Mouse (Mus musculus): ENCODE measurements at regions not wholly inside any gene's neighbourhood (a gene's known extent, or its start where the extent isn't known, plus 50 kb on each side); places are given as distances from the start of the nearest gene placed in this dataset.

DNA sequence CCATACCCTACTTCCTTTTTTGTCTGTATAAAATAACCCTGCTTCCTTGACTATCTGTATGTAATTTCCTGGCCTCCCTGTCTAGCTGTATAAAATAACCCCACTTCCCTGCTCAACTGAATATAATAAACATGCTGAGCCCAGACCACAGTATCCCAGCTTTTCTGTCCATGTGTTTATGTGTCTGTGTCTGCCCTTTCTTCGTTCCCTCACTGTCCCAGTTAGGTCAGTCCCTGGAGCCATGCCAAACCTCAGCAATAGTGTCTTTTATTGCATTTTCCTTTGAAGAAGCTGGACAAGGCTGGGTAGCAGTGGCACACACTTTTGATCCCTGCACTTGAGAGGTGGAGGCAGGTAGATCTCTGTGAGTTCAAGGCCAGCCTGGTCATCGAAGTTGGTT, 198.0 kb upstream of the Tac1 start:
- no peak for ATAC-seq (ENCODE audit: insufficient read depth, low read depth)
- no peak overlapping the region for H3K4me2 ChIP-seq (ENCODE audit: low read depth, low read length)
- no peaks in the 10 kb centered on the region for H3K4me1 ChIP-seq (ENCODE audit: control insufficient read depth, insufficient read depth)
- no peak overlapping the region for H3K4me3 ChIP-seq (ENCODE audit: low read depth, low read length)
- no peak overlapping the region for H3K27ac ChIP-seq (ENCODE audit: low read depth)
- 35% methylated on average over 2 of the region's 2 CpGs for WGBS
- no peaks in the 10 kb centered on the region for H3K36me3 ChIP-seq (replicated peaks; ENCODE audit: control insufficient read depth, insufficient read depth, low read length)
- no peaks in the 10 kb centered on the region for H3K9me3 ChIP-seq (replicated peaks; ENCODE audit: control insufficient read depth, low read length)
- DNase-seq (ENCODE audit: low spot score), result no peak
- TF ChIP-seq EP300 (IDR thresholded peaks at IDR 0.05; ENCODE audit: low read depth), result no peak
- TF ChIP-seq CTCF (IDR thresholded peaks at IDR 0.05; ENCODE audit: low read depth), result no peak
- H3K9ac ChIP-seq (replicated peaks; ENCODE audit: low read depth, low read length), result no peak overlapping the region
- H3K27me3 ChIP-seq (ENCODE audit: control insufficient read depth, insufficient read depth, low read length), result no peaks in the 10 kb centered on the region

DNA sequence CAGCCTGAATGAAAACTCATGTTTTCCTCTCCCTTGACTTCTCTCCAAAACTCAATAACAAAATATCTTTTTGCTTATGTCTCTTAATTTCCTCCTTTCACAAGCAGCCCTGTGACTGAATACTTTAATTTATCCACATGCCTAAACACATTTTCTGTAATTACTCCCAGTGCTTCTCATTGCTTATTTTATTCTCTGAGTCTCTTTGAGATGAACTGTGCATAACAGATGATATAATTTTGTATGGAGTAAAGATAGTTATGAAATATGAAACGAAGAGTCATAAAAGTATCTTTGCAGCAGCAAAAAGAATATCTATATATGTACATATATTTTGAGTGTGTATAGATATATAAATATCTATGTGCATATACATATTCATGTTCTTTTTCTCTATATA, 187.5 kb upstream of the Tac1 start:
- no peaks in the 10 kb centered on the region for H3K27me3 ChIP-seq (ENCODE audit: control insufficient read depth, insufficient read depth, low read length)
- no peaks in the 10 kb centered on the region for H3K36me3 ChIP-seq (replicated peaks; ENCODE audit: control insufficient read depth, insufficient read depth, low read length)
- no peaks in the 10 kb centered on the region for H3K9me3 ChIP-seq (replicated peaks; ENCODE audit: control insufficient read depth, low read length)
- no peak overlapping the region for H3K4me3 ChIP-seq (ENCODE audit: low read depth, low read length)
- no peak for ATAC-seq (ENCODE audit: insufficient read depth, low read depth)
- WGBS, result 67% methylated on average over 1 of the region's 1 CpGs
- no peak overlapping the region for H3K4me2 ChIP-seq (ENCODE audit: low read depth, low read length)
- DNase-seq (ENCODE audit: low spot score), result no peak
- H3K4me1 ChIP-seq (ENCODE audit: control insufficient read depth, insufficient read depth), result no peaks in the 10 kb centered on the region
- no peak overlapping the region for H3K27ac ChIP-seq (ENCODE audit: low read depth)
- no peak overlapping the region for H3K9ac ChIP-seq (replicated peaks; ENCODE audit: low read depth, low read length)
- no peak for TF ChIP-seq EP300 (IDR thresholded peaks at IDR 0.05; ENCODE audit: low read depth)

DNA sequence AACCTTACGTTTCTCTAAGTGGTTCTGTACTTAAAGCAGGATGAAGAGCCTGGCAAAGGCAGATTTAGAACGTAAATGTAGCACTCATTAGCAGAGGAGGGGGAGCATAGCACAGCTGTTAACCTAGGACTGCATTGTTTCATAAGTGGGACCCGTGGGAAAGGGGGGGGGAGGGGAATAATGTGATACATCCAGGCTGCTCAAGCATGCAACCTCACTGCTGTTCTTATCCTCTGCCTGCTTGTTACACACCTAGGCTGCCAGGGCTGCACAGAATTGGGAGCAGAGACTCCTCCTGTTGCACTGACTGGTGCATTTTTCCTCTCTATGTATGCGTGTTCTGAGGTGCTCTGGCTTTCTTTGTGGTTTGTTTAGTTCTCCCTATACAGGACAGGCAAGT, 180.1 kb upstream of the Tac1 start:
- no peaks in the 10 kb centered on the region for H3K27me3 ChIP-seq (ENCODE audit: control insufficient read depth, insufficient read depth, low read length)
- ATAC-seq (ENCODE audit: insufficient read depth, low read depth) (no peak), DNase-seq (ENCODE audit: low spot score) (no peak)
- WGBS, result 26% methylated on average over 4 of the region's 4 CpGs
- H3K4me3 ChIP-seq (ENCODE audit: low read depth, low read length), result no peak overlapping the region
- TF ChIP-seq CTCF (IDR thresholded peaks at IDR 0.05; ENCODE audit: low read depth) (no peak), EP300 (IDR thresholded peaks at IDR 0.05; ENCODE audit: low read depth) (no peak)
- H3K36me3 ChIP-seq (replicated peaks; ENCODE audit: control insufficient read depth, insufficient read depth, low read length), result no peaks in the 10 kb centered on the region
- no peak overlapping the region for H3K4me2 ChIP-seq (ENCODE audit: low read depth, low read length)
- no peaks in the 10 kb centered on the region for H3K4me1 ChIP-seq (ENCODE audit: control insufficient read depth, insufficient read depth)
- H3K9ac ChIP-seq (replicated peaks; ENCODE audit: low read depth, low read length), result no peak overlapping the region
- H3K27ac ChIP-seq (ENCODE audit: low read depth), result no peak overlapping the region
- H3K9me3 ChIP-seq (replicated peaks; ENCODE audit: control insufficient read depth, low read length), result no peaks in the 10 kb centered on the region

DNA sequence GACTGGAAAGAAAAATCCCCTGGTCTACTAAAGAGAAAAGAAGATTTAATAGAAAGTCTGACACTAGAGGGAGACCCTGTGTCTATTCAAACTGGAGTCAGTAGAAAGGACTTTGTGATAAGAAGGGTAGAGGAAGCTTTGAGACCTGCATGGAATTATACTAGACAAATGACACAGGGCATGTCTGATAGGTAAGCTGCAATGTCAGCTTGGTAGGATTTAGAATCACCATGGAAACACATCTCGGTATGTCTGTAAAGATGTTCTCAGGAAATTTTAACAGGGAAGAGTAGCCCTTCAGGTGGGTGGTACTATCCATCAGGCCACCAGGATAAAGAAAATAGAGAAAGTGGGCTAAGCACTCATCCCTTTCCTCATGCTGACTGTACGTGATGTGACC, 178.8 kb upstream of the Tac1 start:
- no peaks in the 10 kb centered on the region for H3K9me3 ChIP-seq (replicated peaks; ENCODE audit: control insufficient read depth, low read length)
- H3K4me2 ChIP-seq (ENCODE audit: low read depth, low read length), result no peak overlapping the region
- no peaks in the 10 kb centered on the region for H3K4me1 ChIP-seq (ENCODE audit: control insufficient read depth, insufficient read depth)
- no peak overlapping the region for H3K4me3 ChIP-seq (ENCODE audit: low read depth, low read length)
- no peaks in the 10 kb centered on the region for H3K36me3 ChIP-seq (replicated peaks; ENCODE audit: control insufficient read depth, insufficient read depth, low read length)
- no peak for DNase-seq (ENCODE audit: low spot score)
- ATAC-seq (ENCODE audit: insufficient read depth, low read depth), result no peak
- H3K27me3 ChIP-seq (ENCODE audit: control insufficient read depth, insufficient read depth, low read length), result no peaks in the 10 kb centered on the region
- H3K27ac ChIP-seq (ENCODE audit: low read depth), result no peak overlapping the region
- WGBS, result 74% methylated on average over 2 of the region's 2 CpGs
- no peak overlapping the region for H3K9ac ChIP-seq (replicated peaks; ENCODE audit: low read depth, low read length)
- TF ChIP-seq CTCF (IDR thresholded peaks at IDR 0.05; ENCODE audit: low read depth) (no peak), EP300 (IDR thresholded peaks at IDR 0.05; ENCODE audit: low read depth) (no peak)

DNA sequence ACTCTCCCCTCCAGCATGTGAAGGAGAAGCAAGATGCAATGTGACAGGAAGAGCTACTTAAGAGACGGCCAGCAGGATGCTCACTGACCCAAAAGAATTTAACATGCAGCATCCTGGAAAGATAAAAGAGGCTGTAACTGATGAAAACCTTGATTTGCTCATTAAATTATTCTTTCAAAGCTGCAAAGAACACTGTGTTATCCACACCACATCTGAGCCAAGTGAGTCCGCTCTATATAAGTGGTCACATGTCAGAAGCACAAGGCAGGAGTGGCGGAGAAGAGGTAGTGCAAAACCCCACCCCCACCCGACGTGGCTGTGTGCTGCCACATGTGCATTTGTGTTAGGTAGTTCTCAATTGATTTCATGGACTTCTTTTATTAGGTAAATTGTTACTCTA, 176.0 kb upstream of the Tac1 start:
- Histone ChIP-seq H3K9me3 (replicated peaks; ENCODE audit: control insufficient read depth, low read length) (no peaks in the 10 kb centered on the region), H3K27me3 (ENCODE audit: control insufficient read depth, insufficient read depth, low read length) (no peaks in the 10 kb centered on the region), H3K4me3 (ENCODE audit: low read depth, low read length) (no peak overlapping the region), H3K9ac (replicated peaks; ENCODE audit: low read depth, low read length) (no peak overlapping the region), H3K36me3 (replicated peaks; ENCODE audit: control insufficient read depth, insufficient read depth, low read length) (no peaks in the 10 kb centered on the region), H3K4me1 (ENCODE audit: control insufficient read depth, insufficient read depth) (no peaks in the 10 kb centered on the region), H3K27ac (ENCODE audit: low read depth) (no peak overlapping the region), H3K4me2 (ENCODE audit: low read depth, low read length) (no peak overlapping the region)
- no peak for DNase-seq (ENCODE audit: low spot score)
- 49% methylated on average over 5 of the region's 5 CpGs for WGBS
- no peak for TF ChIP-seq EP300 (IDR thresholded peaks at IDR 0.05; ENCODE audit: low read depth)
- no peak for TF ChIP-seq CTCF (IDR thresholded peaks at IDR 0.05; ENCODE audit: low read depth)
- no peak for ATAC-seq (ENCODE audit: insufficient read depth, low read depth)

DNA sequence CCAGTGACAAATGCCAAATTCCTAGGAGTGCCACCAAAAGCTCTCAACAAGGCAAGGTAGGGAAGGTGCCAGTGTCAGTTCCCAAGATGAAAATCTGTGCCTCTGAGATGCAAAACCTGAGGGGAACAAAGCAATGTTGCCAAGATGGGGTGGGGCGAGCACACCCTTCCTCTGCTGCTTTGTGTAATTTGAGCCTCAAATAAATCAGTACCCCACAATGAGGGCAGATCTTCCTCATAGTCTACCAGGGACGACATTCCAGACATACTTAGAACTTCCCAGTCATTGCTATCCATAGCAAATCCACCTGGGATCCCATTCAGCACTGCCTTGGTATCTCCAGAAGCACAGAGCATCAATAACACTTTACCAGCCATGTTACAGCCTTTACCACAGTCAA, 129.9 kb upstream of the Tac1 start:
- 41% methylated on average over 2 of the region's 2 CpGs for WGBS
- Histone ChIP-seq H3K4me1 (ENCODE audit: control insufficient read depth, insufficient read depth) (no peaks in the 10 kb centered on the region), H3K27me3 (ENCODE audit: control insufficient read depth, insufficient read depth, low read length) (no peaks in the 10 kb centered on the region), H3K9me3 (replicated peaks; ENCODE audit: control insufficient read depth, low read length) (no peaks in the 10 kb centered on the region), H3K4me3 (ENCODE audit: low read depth, low read length) (no peak overlapping the region), H3K27ac (ENCODE audit: low read depth) (no peak overlapping the region), H3K36me3 (replicated peaks; ENCODE audit: control insufficient read depth, insufficient read depth, low read length) (no peaks in the 10 kb centered on the region), H3K9ac (replicated peaks; ENCODE audit: low read depth, low read length) (no peak overlapping the region), H3K4me2 (ENCODE audit: low read depth, low read length) (no peak overlapping the region)
- DNase-seq (ENCODE audit: low spot score), result no peak
- no peak for ATAC-seq (ENCODE audit: insufficient read depth, low read depth)
- TF ChIP-seq EP300 (IDR thresholded peaks at IDR 0.05; ENCODE audit: low read depth) (no peak), CTCF (IDR thresholded peaks at IDR 0.05; ENCODE audit: low read depth) (no peak)

Measured in heart, postnatal 0 days (tissue).